Mouse (Mus musculus) CH12.LX (cell line): ENCODE data around the gene Pdrg1. TPM values are rescaled to one million over a fixed set of nuclear protein-coding genes. Genes with fewer than 3 reads are reported as not detected.

Source experiments
- DNase-seq: peaks from one replicate; pipeline ENCODE4 v3.0.0-alpha.2; 2013; ENCODE audit errors: extremely low read depth
- H3K27ac ChIP-seq: 2 replicates; pipeline ENCODE4 v1.5.1; 2012; ENCODE audit warnings: low read depth, mild to moderate bottlenecking, control low read depth, moderate library complexity; ENCODE audit not compliant: insufficient read depth
- H3K27me3 ChIP-seq: replicated peaks from 2 replicates; pipeline ENCODE3; 2012; ENCODE audit warnings: inconsistent platforms
- H3K36me3 ChIP-seq, 2 experiments: replicated peaks in 1 of 2; 2 replicates each; pipeline versions ENCODE3 to v1.6.1; 2012; ENCODE audit warnings: inconsistent platforms in 1 of 2, low read length in 1 of 2, mild to moderate bottlenecking in 1 of 2, mixed read lengths in 1 of 2, moderate library complexity in 1 of 2; ENCODE audit not compliant: control insufficient read depth in 1 of 2, insufficient read depth in 1 of 2
- H3K4me1 ChIP-seq, 2 experiments: 2 replicates each; pipeline ENCODE4 v1.6.1; 2012; ENCODE audit warnings: inconsistent platforms in 1 of 2, moderate library complexity in 1 of 2; ENCODE audit not compliant: insufficient read depth in 2 of 2, control insufficient read depth in 1 of 2
- H3K4me2 ChIP-seq: 2 replicates; pipeline ENCODE4 v1.6.1; 2012; ENCODE audit warnings: low read depth, mild to moderate bottlenecking, control low read depth; ENCODE audit not compliant: poor library complexity, insufficient read depth, severe bottlenecking
- H3K4me3 ChIP-seq, 3 experiments: fragments of 150-350 bp in 1 of 3; sonication (generic) in 1 of 3; replicated peaks in 1 of 3; 2 replicates each; pipeline versions ENCODE3 to v1.5.1; 2011 to 2012; ENCODE audit warnings: low read depth in 2 of 3, low read length in 2 of 3, mild to moderate bottlenecking in 2 of 3, moderate library complexity in 2 of 3, control low read depth in 1 of 3, improper control_type of control experiment in 1 of 3, inconsistent platforms in 1 of 3, mixed read lengths in 1 of 3; ENCODE audit not compliant: poor library complexity in 1 of 3
- H3K79me2 ChIP-seq: replicated peaks from 2 replicates; pipeline ENCODE4 v1.6.1; 2012; ENCODE audit warnings: mild to moderate bottlenecking, moderate library complexity; ENCODE audit not compliant: control insufficient read depth, poor library complexity, insufficient read depth, severe bottlenecking; ENCODE audit errors: extremely low read depth
- H3K9ac ChIP-seq: 2 replicates; pipeline ENCODE4 v1.6.1; 2012; ENCODE audit warnings: low read depth, mild to moderate bottlenecking, control low read depth, moderate library complexity; ENCODE audit not compliant: insufficient read depth
- H3K9me3 ChIP-seq: replicated peaks from 2 replicates; pipeline ENCODE3; 2012; ENCODE audit warnings: low read length, inconsistent platforms, mixed read lengths
- BHLHE40 ChIP-seq: IDR thresholded peaks from 2 replicates; pipeline ENCODE4 v1.6.1; 2011; ENCODE audit warnings: mild to moderate bottlenecking, low read depth, low read length, improper control_type of control experiment
- CHD2 ChIP-seq: IDR thresholded peaks from 2 replicates; pipeline ENCODE4 v1.6.1; 2011; ENCODE audit warnings: low read length, improper control_type of control experiment
- EP300 ChIP-seq: IDR thresholded peaks from 2 replicates; pipeline ENCODE4 v1.6.1; 2011; ENCODE audit warnings: low read length, improper control_type of control experiment
- GABPA ChIP-seq: IDR thresholded peaks from 2 replicates; pipeline ENCODE4 v1.6.1; 2012; ENCODE audit warnings: low read depth, low read length, improper control_type of control experiment, inconsistent platforms; ENCODE audit not compliant: insufficient replicate concordance
- JUN ChIP-seq: IDR thresholded peaks from 2 replicates; pipeline ENCODE4 v1.6.1; 2011; ENCODE audit warnings: low read depth, mild to moderate bottlenecking, low read length, improper control_type of control experiment, moderate library complexity; ENCODE audit not compliant: insufficient read depth
- JUND ChIP-seq: conservative IDR thresholded peaks from 2 replicates; pipeline ENCODE4 v1.6.1; 2011; ENCODE audit warnings: low read depth, low read length, improper control_type of control experiment
- KAT2A ChIP-seq: IDR thresholded peaks from 2 replicates; pipeline ENCODE4 v1.6.1; 2012; ENCODE audit warnings: low read length, improper control_type of control experiment, inconsistent platforms; ENCODE audit not compliant: insufficient replicate concordance
- MAX ChIP-seq: IDR thresholded peaks from 2 replicates; pipeline ENCODE4 v1.6.1; 2011; ENCODE audit warnings: low read length, improper control_type of control experiment
- MAZ ChIP-seq: IDR thresholded peaks from 2 replicates; pipeline ENCODE4 v1.6.1; 2012; ENCODE audit warnings: low read depth, mild to moderate bottlenecking, inconsistent platforms, low read length, improper control_type of control experiment, moderate library complexity
- MEF2A ChIP-seq: IDR thresholded peaks from 2 replicates; pipeline ENCODE4 v1.6.1; 2014; ENCODE audit warnings: low read depth, mild to moderate bottlenecking, inconsistent platforms, low read length, improper control_type of control experiment, borderline replicate concordance
- MYC ChIP-seq: IDR thresholded peaks from 2 replicates; pipeline ENCODE4 v1.6.1; 2011; ENCODE audit warnings: low read depth, mild to moderate bottlenecking, improper control_type of control experiment, low read length
- NELFE ChIP-seq: IDR thresholded peaks from 2 replicates; pipeline ENCODE4 v1.6.1; 2011; ENCODE audit warnings: low read depth, low read length, improper control_type of control experiment
- PAX5 ChIP-seq: IDR thresholded peaks from 2 replicates; pipeline ENCODE4 v1.6.1; 2012; ENCODE audit warnings: low read length, inconsistent platforms, mixed read lengths
- POLR2AphosphoS2 ChIP-seq: IDR thresholded peaks from 2 replicates; pipeline ENCODE4 v1.6.1; 2011; ENCODE audit warnings: low read depth, low read length, improper control_type of control experiment
- RCOR1 ChIP-seq: conservative IDR thresholded peaks from 2 replicates; pipeline ENCODE4 v1.6.1; 2012; ENCODE audit warnings: low read depth, mild to moderate bottlenecking, inconsistent platforms, low read length, improper control_type of control experiment
- ZC3H11A ChIP-seq: IDR thresholded peaks from 2 replicates; pipeline ENCODE4 v1.6.1; 2012; ENCODE audit warnings: low read depth, mild to moderate bottlenecking, inconsistent platforms, low read length, improper control_type of control experiment
- ZKSCAN1 ChIP-seq: IDR thresholded peaks from 2 replicates; pipeline ENCODE4 v1.6.1; 2012; ENCODE audit warnings: low read depth, inconsistent platforms, low read length, improper control_type of control experiment, borderline replicate concordance
- ZNF384 ChIP-seq: IDR thresholded peaks from 2 replicates; pipeline ENCODE4 v1.6.1; 2012; ENCODE audit warnings: low read depth, low read length, improper control_type of control experiment, inconsistent platforms
- dilution Hi-C: fragments of 300-500 bp; cut with MboI; formaldehyde crosslinking; loops from 2 replicates; pipeline ENCODE4 v1.14.3; 2020; ENCODE audit warnings: low sequenced_read_pairs; ENCODE audit not compliant: extremely low pct_unique_long_range_greater_than_20kb, extremely low pct_ligation_motif_present
- in situ Hi-C: fragments of 300-500 bp; cut with MboI; formaldehyde crosslinking; loops from 3 replicates; pipeline ENCODE4 v1.14.3; 2019; ENCODE audit warnings: low sequenced_read_pairs, low pct_ligation_motif_present, low pct_unique_long_range_greater_than_20kb, mixed read lengths
- polyA plus RNA-seq: library from polyadenylated mRNA; unstranded; fragments of >175 nt; gene quantifications from 2 replicates; pipeline ENCODE4 v1.2.1, GENCODE M21; 2012; ENCODE audit warnings: low read depth; ENCODE audit not compliant: insufficient read length
- total RNA-seq, 2 experiments: library from RNA; depleted of rRNA; stranded (reverse); fragments of 300-350 nt in 1 of 2; fragments of >200 nt in 1 of 2; gene quantifications; 2 replicates each; pipeline ENCODE4 v1.2.3; 2012 to 2014

Pdrg1 gene
- total and polyA plus RNA-seq, 3 experiments: 26.1 to 56.4 (median 50.9) TPM

DNA sequence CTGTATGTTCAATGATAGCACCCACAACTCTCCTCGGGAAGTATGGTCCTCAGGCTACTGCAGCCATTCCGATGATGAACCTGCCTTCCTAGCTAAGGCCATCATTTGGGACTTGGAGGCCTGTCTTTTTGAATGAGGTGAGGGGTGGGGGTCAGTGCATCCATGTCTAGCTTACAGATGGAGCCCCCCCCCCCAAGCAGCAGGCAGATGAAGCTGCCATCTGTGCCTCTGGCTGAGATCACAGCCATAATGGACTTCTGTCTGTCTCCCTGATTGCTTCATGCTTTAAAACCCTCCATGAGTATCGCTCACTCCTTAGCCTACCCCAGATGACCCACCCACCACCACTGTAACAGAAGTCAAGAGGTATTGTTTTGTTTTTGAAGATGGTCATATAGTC is 4.1 kb upstream of the Pdrg1 start:
- in situ Hi-C loops: no loop called here
- dilution Hi-C loops: no loop called here
- Histone ChIP-seq H3K9ac (no peak overlapping the region), H3K79me2 (peaks cover 7% of the 10 kb centered on the region), H3K4me3 (no peak overlapping the region), H3K4me2 (no peak overlapping the region), H3K27ac (no peak overlapping the region), H3K9me3 (no peaks in the 10 kb centered on the region), H3K36me3 (no peaks in the 10 kb centered on the region), H3K4me1 (peaks cover 0 to 1% of the 10 kb centered on the region in 2 experiments; a peak in 2 of 4 replicates), H3K27me3 (peaks cover 82% of the 10 kb centered on the region)
- no peak for DNase-seq
- TF ChIP-seq MYC (no peak), MAZ (no peak), JUND (no peak), GABPA (no peak), EP300 (no peak), BHLHE40 (no peak), ZKSCAN1 (no peak), KAT2A (no peak), RCOR1 (no peak), JUN (no peak), MEF2A (no peak), ZC3H11A (no peak), NELFE (no peak), POLR2AphosphoS2 (no peak), MAX (no peak)

DNA sequence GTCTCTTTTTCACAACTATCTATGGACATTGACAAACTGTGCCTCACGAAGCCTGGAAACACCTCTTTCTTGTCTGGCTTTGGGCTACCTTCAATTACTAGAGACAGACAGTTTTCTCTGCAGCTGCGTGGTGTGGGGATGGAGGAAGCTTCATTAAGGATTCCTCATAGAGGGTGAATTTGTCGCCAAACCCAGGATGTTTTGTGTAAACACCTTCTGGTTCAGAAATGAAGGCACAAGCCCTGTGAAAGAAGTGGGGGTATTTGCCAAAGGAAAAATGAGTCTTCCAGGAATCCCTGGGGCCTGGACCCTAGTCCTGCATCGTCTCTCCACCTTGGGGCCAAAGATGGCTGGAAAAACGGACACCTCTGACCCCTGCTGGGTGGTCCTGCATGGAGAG is 1.6 kb upstream of the Pdrg1 start:
- peaks cover 20% of the 10 kb centered on the region for H3K79me2 ChIP-seq
- dilution Hi-C loops: no loop called here
- in situ Hi-C loops: no loop called here
- TF ChIP-seq PAX5: no peak
- TF ChIP-seq ZC3H11A: no peak
- no peak for TF ChIP-seq CHD2
- no peak for TF ChIP-seq ZNF384
- TF ChIP-seq, all 38 proteins: peak for 0
- H3K27ac ChIP-seq: no peak overlapping the region
- peaks cover 14 to 23% of the 10 kb centered on the region in 2 experiments for H3K36me3 ChIP-seq
- no peak overlapping the region for H3K9ac ChIP-seq
- DNase-seq: no peak
- peaks cover 58% of the 10 kb centered on the region for H3K27me3 ChIP-seq
- no peaks in the 10 kb centered on the region for H3K9me3 ChIP-seq
- no peak overlapping the region for H3K4me2 ChIP-seq
- H3K4me3 ChIP-seq: no peak overlapping the region
- H3K4me1 ChIP-seq: peaks cover 9 to 15% of the 10 kb centered on the region in 2 experiments
